Mouse (Mus musculus) myocyte (in vitro differentiated cells): ENCODE measurements around the gene Nwd1. TPM values are rescaled to one million over a fixed set of nuclear protein-coding genes. Genes with fewer than 3 reads are reported as not detected.

Source experiments
- H3K27me3 ChIP-seq: one replicate; pipeline ENCODE4 v1.6.1; 2011; ENCODE audit not compliant: control insufficient read depth, insufficient read depth, insufficient read length
- H3K36me3 ChIP-seq: one replicate; pipeline ENCODE4 v1.6.1; 2011; ENCODE audit not compliant: control insufficient read depth, insufficient read depth
- H3K4me2 ChIP-seq: one replicate; pipeline ENCODE4 v1.6.1; 2011; ENCODE audit warnings: low read depth, control low read depth
- H3K4me3 ChIP-seq: one replicate; pipeline ENCODE4 v1.5.1; 2011; ENCODE audit warnings: mild to moderate bottlenecking, control low read depth, moderate library complexity
- H3K79me2 ChIP-seq: one replicate; pipeline ENCODE4 v1.6.1; 2011; ENCODE audit not compliant: control insufficient read depth, insufficient read depth
- H3ac ChIP-seq: one replicate; pipeline ENCODE4 v1.6.1; 2011; ENCODE audit not compliant: control insufficient read depth, insufficient read length
- CEBPB ChIP-seq: IDR thresholded peaks from 2 replicates; pipeline ENCODE4 v1.6.1; 2011; ENCODE audit warnings: mild to moderate bottlenecking, moderate library complexity; ENCODE audit not compliant: poor library complexity, insufficient read depth, severe bottlenecking
- E2F4 ChIP-seq: IDR thresholded peaks from one replicate; pipeline ENCODE4 v1.6.1; 2011; ENCODE audit warnings: mild to moderate bottlenecking, control low read depth, moderate library complexity; ENCODE audit not compliant: insufficient read depth
- MAX ChIP-seq: IDR thresholded peaks from one replicate; pipeline ENCODE4 v1.6.1; 2011; ENCODE audit warnings: low read depth, mild to moderate bottlenecking, control low read depth
- MYOD1 ChIP-seq, 3 experiments: IDR thresholded peaks; one replicate each; pipeline ENCODE4 v1.6.1; 2011; ENCODE audit warnings: control low read depth in 2 of 3, low read depth in 2 of 3, mild to moderate bottlenecking in 2 of 3, moderate library complexity in 1 of 3; ENCODE audit not compliant: insufficient read length in 2 of 3, control insufficient read depth in 1 of 3
- MYOG ChIP-seq, 3 experiments: IDR thresholded peaks; one replicate each; pipeline ENCODE4 v1.6.1; 2011; ENCODE audit warnings: control low read depth in 2 of 3, low read depth in 2 of 3, mild to moderate bottlenecking in 2 of 3; ENCODE audit not compliant: insufficient read length in 2 of 3, control insufficient read depth in 1 of 3, insufficient read depth in 1 of 3
- POLR2A ChIP-seq: IDR thresholded peaks from one replicate; pipeline ENCODE4 v1.6.1; 2011; ENCODE audit warnings: low read depth, mild to moderate bottlenecking, control low read depth, moderate library complexity; ENCODE audit not compliant: insufficient read length
- POLR2AphosphoS2 ChIP-seq: IDR thresholded peaks from one replicate; pipeline ENCODE4 v1.6.1; 2011; ENCODE audit warnings: low read depth, control low read depth; ENCODE audit not compliant: insufficient read length
- REST ChIP-seq: IDR thresholded peaks from one replicate; pipeline ENCODE4 v1.6.1; 2011; ENCODE audit warnings: mild to moderate bottlenecking, control low read depth, moderate library complexity; ENCODE audit not compliant: insufficient read depth, insufficient read length
- SRF ChIP-seq: IDR thresholded peaks from one replicate; pipeline ENCODE4 v1.6.1; 2011; ENCODE audit warnings: low read depth; ENCODE audit not compliant: control insufficient read depth, insufficient read length
- TCF12 ChIP-seq: IDR thresholded peaks from one replicate; pipeline ENCODE4 v1.6.1; 2011; ENCODE audit warnings: mild to moderate bottlenecking, control low read depth; ENCODE audit not compliant: poor library complexity, insufficient read depth, severe bottlenecking
- TCF3 ChIP-seq: IDR thresholded peaks from one replicate; pipeline ENCODE4 v1.6.1; 2011; ENCODE audit warnings: low read depth, control low read depth; ENCODE audit not compliant: insufficient read length
- USF1 ChIP-seq: IDR thresholded peaks from one replicate; pipeline ENCODE4 v1.6.1; 2011; ENCODE audit warnings: low read depth, mild to moderate bottlenecking, control low read depth, moderate library complexity
- polyA plus RNA-seq: library from polyadenylated mRNA; unstranded; fragments of >200 nt; fragmentation: generic; extraction: Trizol; gene quantifications from one replicate; pipeline ENCODE4 v1.2.1, GENCODE M21; 2012; ENCODE audit warnings: missing spikeins

Gene Nwd1
- polyA plus RNA-seq, 1 experiment: 0.10 TPM

GRCm38 (mm10) chr8:72746061-72746460 lies 99.5 kb downstream of the Nwd1 start:
- no peaks in the 10 kb centered on the region for H3K27me3 ChIP-seq
- TF ChIP-seq E2F4 (no peak), MYOD1 (IDR thresholded peaks at IDR 0.05; ENCODE audit: control insufficient read depth in 1 of 3, insufficient read length in 2 of 3, low read depth in 2 of 3) (peak in 1 of 3 experiments; percentile 21), TCF3 (no peak)
- no peak overlapping the region for H3K4me3 ChIP-seq
- H3ac ChIP-seq: no peak overlapping the region
- H3K36me3 ChIP-seq: peaks cover 48% of the 10 kb centered on the region
- no peak overlapping the region for H3K4me2 ChIP-seq
- H3K79me2 ChIP-seq: no peaks in the 10 kb centered on the region

GRCm38 (mm10) chr8:72749846-72750245 lies 103.3 kb downstream of the Nwd1 start:
- Histone ChIP-seq H3K36me3 (peaks cover 49% of the 10 kb centered on the region), H3K4me2 (no peak overlapping the region), H3K27me3 (no peaks in the 10 kb centered on the region), H3ac (no peak overlapping the region), H3K79me2 (no peaks in the 10 kb centered on the region), H3K4me3 (no peak overlapping the region)
- TF ChIP-seq POLR2AphosphoS2 (no peak), CEBPB (no peak), REST (no peak), SRF (no peak), MAX (no peak), TCF3 (no peak), TCF12 (no peak), USF1 (no peak), MYOD1 (IDR thresholded peaks at IDR 0.05; ENCODE audit: control insufficient read depth in 1 of 3, insufficient read length in 2 of 3, low read depth in 2 of 3) (no peak), POLR2A (no peak), MYOG (IDR thresholded peaks at IDR 0.05; ENCODE audit: control insufficient read depth in 1 of 3, insufficient read depth in 1 of 3, insufficient read length in 2 of 3, low read depth in 2 of 3) (no peak), E2F4 (no peak)

- no peak for TF ChIP-seq TCF12
- TF ChIP-seq POLR2A: no peak
- no peak for TF ChIP-seq MYOG (IDR thresholded peaks at IDR 0.05; ENCODE audit: control insufficient read depth in 1 of 3, insufficient read depth in 1 of 3, insufficient read length in 2 of 3, low read depth in 2 of 3)
- no peak for TF ChIP-seq USF1
- no peak for TF ChIP-seq CEBPB
- TF ChIP-seq E2F4: no peak
- Histone ChIP-seq H3K4me2 (no peak overlapping the region), H3K27me3 (no peaks in the 10 kb centered on the region), H3K79me2 (no peaks in the 10 kb centered on the region), H3K36me3 (peaks cover 45% of the 10 kb centered on the region), H3K4me3 (no peak overlapping the region), H3ac (no peak overlapping the region)
Measured at GRCm38 (mm10) chr8:72750266-72750665, 103.8 kb downstream of the Nwd1 start.

GRCm38 (mm10) chr8:72751126-72751525 lies 104.6 kb downstream of the Nwd1 start:
- H3K4me2 ChIP-seq: no peak overlapping the region
- H3K4me3 ChIP-seq: no peak overlapping the region
- no peak overlapping the region for H3ac ChIP-seq
- TF ChIP-seq MYOD1 (IDR thresholded peaks at IDR 0.05; ENCODE audit: control insufficient read depth in 1 of 3, insufficient read length in 2 of 3, low read depth in 2 of 3) (no peak), SRF (no peak), TCF3 (no peak), MYOG (IDR thresholded peaks at IDR 0.05; ENCODE audit: control insufficient read depth in 1 of 3, insufficient read depth in 1 of 3, insufficient read length in 2 of 3, low read depth in 2 of 3) (no peak), POLR2AphosphoS2 (no peak), REST (no peak), TCF12 (no peak), MAX (no peak), CEBPB (no peak), POLR2A (no peak), USF1 (no peak), E2F4 (no peak)
- H3K79me2 ChIP-seq: no peaks in the 10 kb centered on the region
- peaks cover 45% of the 10 kb centered on the region for H3K36me3 ChIP-seq
- H3K27me3 ChIP-seq: no peaks in the 10 kb centered on the region

- no peak for TF ChIP-seq SRF
- TF ChIP-seq TCF3: no peak
- no peak for TF ChIP-seq POLR2A
- no peak for TF ChIP-seq MYOG (IDR thresholded peaks at IDR 0.05; ENCODE audit: control insufficient read depth in 1 of 3, insufficient read depth in 1 of 3, insufficient read length in 2 of 3, low read depth in 2 of 3)
- no peak for TF ChIP-seq POLR2AphosphoS2
- TF ChIP-seq USF1: no peak
- no peak for TF ChIP-seq TCF12
- TF ChIP-seq CEBPB: no peak
- no peak for TF ChIP-seq E2F4
- TF ChIP-seq MAX: no peak
- no peak for TF ChIP-seq MYOD1 (IDR thresholded peaks at IDR 0.05; ENCODE audit: control insufficient read depth in 1 of 3, insufficient read length in 2 of 3, low read depth in 2 of 3)
- TF ChIP-seq REST: no peak
- H3K27me3 ChIP-seq: no peaks in the 10 kb centered on the region
- H3K36me3 ChIP-seq: peaks cover 39% of the 10 kb centered on the region
Measured at GRCm38 (mm10) chr8:72752289-72752688, 105.8 kb downstream of the Nwd1 start.

More at GRCm38 (mm10) chr8:72752289-72752688, 105.8 kb downstream of the Nwd1 start:
- Histone ChIP-seq H3K4me3 (no peak overlapping the region), H3ac (no peak overlapping the region), H3K4me2 (no peak overlapping the region), H3K79me2 (no peaks in the 10 kb centered on the region)
